Mouse (Mus musculus) MEL (cell line): Measurements from ENCODE around the gene Smndc1. TPM values are rescaled to one million over a fixed set of nuclear protein-coding genes. Genes with fewer than 3 reads are reported as not detected.

ENCODE experiments used
- DNase-seq: peaks from one replicate; pipeline ENCODE4 v3.0.0; 2011; ENCODE audit warnings: low read depth, low spot score
- H3K27ac ChIP-seq: 2 replicates; pipeline ENCODE4 v1.5.1; 2012; ENCODE audit warnings: low read depth, mild to moderate bottlenecking, control low read depth, low read length, moderate library complexity; ENCODE audit not compliant: control insufficient read depth
- H3K27me3 ChIP-seq, 2 experiments: fragments of 150-350 bp in 1 of 2; sonication (generic) in 1 of 2; 2 replicates each; pipeline ENCODE4 v1.6.1; 2012; ENCODE audit warnings: low read length in 2 of 2, mild to moderate bottlenecking in 2 of 2, improper control_type of control experiment in 1 of 2, moderate library complexity in 1 of 2; ENCODE audit not compliant: insufficient read depth in 2 of 2, control insufficient read depth in 1 of 2
- H3K36me3 ChIP-seq, 2 experiments: 2 replicates each; pipeline ENCODE4 v1.6.1; 2012 to 2014; ENCODE audit warnings: low read length in 2 of 2, improper control_type of control experiment in 1 of 2, inconsistent platforms in 1 of 2, mild to moderate bottlenecking in 1 of 2; ENCODE audit not compliant: insufficient read depth in 2 of 2, control insufficient read depth in 1 of 2
- H3K4me1 ChIP-seq, 2 experiments: fragments of 150-350 bp in 1 of 2; sonication (generic) in 1 of 2; 2 replicates each; pipeline ENCODE4 v1.6.1; 2012; ENCODE audit warnings: low read length in 2 of 2, improper control_type of control experiment in 1 of 2, mild to moderate bottlenecking in 1 of 2; ENCODE audit not compliant: insufficient read depth in 2 of 2, control insufficient read depth in 1 of 2
- H3K4me3 ChIP-seq, 2 experiments: fragments of 150-350 bp in 1 of 2; sonication (generic) in 1 of 2; 2 replicates each; pipeline ENCODE4 v1.5.1; 2012; ENCODE audit warnings: low read depth in 2 of 2, low read length in 2 of 2, mild to moderate bottlenecking in 2 of 2, moderate library complexity in 2 of 2, control low read depth in 1 of 2, improper control_type of control experiment in 1 of 2; ENCODE audit not compliant: control insufficient read depth in 1 of 2, insufficient read depth in 1 of 2
- H3K79me2 ChIP-seq: 2 replicates; pipeline ENCODE4 v1.6.1; 2012; ENCODE audit warnings: mild to moderate bottlenecking, low read length, moderate library complexity; ENCODE audit not compliant: control insufficient read depth, poor library complexity, insufficient read depth
- H3K9ac ChIP-seq: 2 replicates; pipeline ENCODE4 v1.6.1; 2012; ENCODE audit warnings: low read depth, mild to moderate bottlenecking, control low read depth, low read length, moderate library complexity; ENCODE audit not compliant: control insufficient read depth, poor library complexity, severe bottlenecking
- H3K9me3 ChIP-seq: fragments of 150-350 bp; sonication (generic); replicated peaks from 2 replicates; pipeline ENCODE4 v1.6.1; 2012; ENCODE audit warnings: mild to moderate bottlenecking, low read length, improper control_type of control experiment, moderate library complexity; ENCODE audit not compliant: insufficient read depth
- CHD1 ChIP-seq: IDR thresholded peaks from 2 replicates; pipeline ENCODE4 v1.6.1; 2012; ENCODE audit warnings: low read depth, mild to moderate bottlenecking, inconsistent platforms, low read length, improper control_type of control experiment
- CHD2 ChIP-seq: IDR thresholded peaks from 2 replicates; pipeline ENCODE4 v1.6.1; 2011; ENCODE audit warnings: low read length, improper control_type of control experiment
- E2F4 ChIP-seq: IDR thresholded peaks from 2 replicates; pipeline ENCODE4 v1.6.1; 2011; ENCODE audit warnings: low read depth, low read length, improper control_type of control experiment, borderline replicate concordance
- ELF1 ChIP-seq: IDR thresholded peaks from 2 replicates; pipeline ENCODE4 v1.6.1; 2014; ENCODE audit warnings: low read depth, mild to moderate bottlenecking, inconsistent platforms, low read length, improper control_type of control experiment, moderate library complexity
- EP300 ChIP-seq, 2 experiments: IDR thresholded peaks; 2 replicates each; pipeline ENCODE4 v1.6.1; 2011; ENCODE audit warnings: improper control_type of control experiment in 2 of 2, low read length in 2 of 2, low read depth in 1 of 2, mild to moderate bottlenecking in 1 of 2
- ETS1 ChIP-seq: IDR thresholded peaks from 2 replicates; pipeline ENCODE4 v1.6.1; 2012; ENCODE audit warnings: low read depth, mild to moderate bottlenecking, inconsistent platforms, low read length, improper control_type of control experiment, moderate library complexity
- JUND ChIP-seq: IDR thresholded peaks from 2 replicates; pipeline ENCODE4 v1.6.1; 2011; ENCODE audit warnings: low read depth, mild to moderate bottlenecking, improper control_type of control experiment, low read length
- MAFK ChIP-seq: IDR thresholded peaks from 2 replicates; pipeline ENCODE4 v1.6.1; 2011; ENCODE audit warnings: low read depth, mild to moderate bottlenecking, low read length, improper control_type of control experiment, borderline replicate concordance
- MAX ChIP-seq: IDR thresholded peaks from 2 replicates; pipeline ENCODE4 v1.6.1; 2011; ENCODE audit warnings: low read length, improper control_type of control experiment
- MXI1 ChIP-seq: IDR thresholded peaks from 2 replicates; pipeline ENCODE4 v1.6.1; 2011; ENCODE audit warnings: mild to moderate bottlenecking, low read depth, low read length, improper control_type of control experiment
- MYB ChIP-seq: IDR thresholded peaks from 2 replicates; pipeline ENCODE4 v1.6.1; 2011; ENCODE audit warnings: mild to moderate bottlenecking, low read depth, low read length, improper control_type of control experiment
- POLR2A ChIP-seq, 2 experiments: IDR thresholded peaks; 2 replicates each; pipeline ENCODE4 v1.6.1; 2011 to 2012; ENCODE audit warnings: low read length in 2 of 2, mild to moderate bottlenecking in 2 of 2, control low read depth in 1 of 2, improper control_type of control experiment in 1 of 2, low read depth in 1 of 2, moderate library complexity in 1 of 2; ENCODE audit not compliant: control insufficient read depth in 1 of 2, insufficient read depth in 1 of 2, poor library complexity in 1 of 2
- POLR2AphosphoS2 ChIP-seq: IDR thresholded peaks from 2 replicates; pipeline ENCODE4 v1.6.1; 2011; ENCODE audit warnings: low read length, improper control_type of control experiment
- POLR2AphosphoS5 ChIP-seq: IDR thresholded peaks from 2 replicates; pipeline ENCODE4 v1.6.1; 2012; ENCODE audit warnings: low read depth, borderline replicate concordance, mild to moderate bottlenecking, inconsistent platforms, low read length, moderate library complexity, mixed read lengths
- SIN3A ChIP-seq: IDR thresholded peaks from 2 replicates; pipeline ENCODE4 v1.6.1; 2012; ENCODE audit warnings: low read length, improper control_type of control experiment, inconsistent platforms
- TBP ChIP-seq: IDR thresholded peaks from 2 replicates; pipeline ENCODE4 v1.8.0; 2011; ENCODE audit warnings: low read depth, low read length, improper control_type of control experiment
- USF1 ChIP-seq: IDR thresholded peaks from 2 replicates; pipeline ENCODE4 v1.6.1; 2014; ENCODE audit warnings: low read depth, mild to moderate bottlenecking, inconsistent platforms, low read length, improper control_type of control experiment, moderate library complexity
- USF2 ChIP-seq, 2 experiments: IDR thresholded peaks; 2 replicates each; pipeline ENCODE4 v1.6.1; 2011 to 2012; ENCODE audit warnings: improper control_type of control experiment in 2 of 2, low read length in 2 of 2, borderline replicate concordance in 1 of 2, inconsistent platforms in 1 of 2, low read depth in 1 of 2, mild to moderate bottlenecking in 1 of 2; ENCODE audit not compliant: insufficient read depth in 1 of 2
- ZKSCAN1 ChIP-seq: IDR thresholded peaks from 2 replicates; pipeline ENCODE4 v1.6.1; 2012; ENCODE audit warnings: low read depth, mild to moderate bottlenecking, inconsistent platforms, low read length, improper control_type of control experiment, moderate library complexity
- ZNF384 ChIP-seq: IDR thresholded peaks from 2 replicates; pipeline ENCODE4 v1.6.1; 2012; ENCODE audit warnings: low read depth, mild to moderate bottlenecking, inconsistent platforms, low read length, improper control_type of control experiment
- polyA plus RNA-seq, 2 experiments: library from polyadenylated mRNA; stranded (reverse) in 1 of 2; unstranded in 1 of 2; fragments of >175 nt in 1 of 2; fragments of >200 nt in 1 of 2; gene quantifications; 2 replicates each; pipeline versions ENCODE4 v1.2.1 to v1.2.4; 2012; ENCODE audit warnings: low replicate concordance in 2 of 2, low read depth in 1 of 2; ENCODE audit not compliant: insufficient read length in 2 of 2, insufficient read depth in 1 of 2, missing spikeins in 1 of 2
- total RNA-seq: library from RNA; depleted of rRNA; stranded (reverse); fragments of 300-350 nt; gene quantifications from 2 replicates; pipeline ENCODE4 v1.2.3, GENCODE M21; 2012

The Smndc1 gene
- total and polyA plus RNA-seq, 3 experiments, result 27.5 to 166 (median 114) TPM

DNA sequence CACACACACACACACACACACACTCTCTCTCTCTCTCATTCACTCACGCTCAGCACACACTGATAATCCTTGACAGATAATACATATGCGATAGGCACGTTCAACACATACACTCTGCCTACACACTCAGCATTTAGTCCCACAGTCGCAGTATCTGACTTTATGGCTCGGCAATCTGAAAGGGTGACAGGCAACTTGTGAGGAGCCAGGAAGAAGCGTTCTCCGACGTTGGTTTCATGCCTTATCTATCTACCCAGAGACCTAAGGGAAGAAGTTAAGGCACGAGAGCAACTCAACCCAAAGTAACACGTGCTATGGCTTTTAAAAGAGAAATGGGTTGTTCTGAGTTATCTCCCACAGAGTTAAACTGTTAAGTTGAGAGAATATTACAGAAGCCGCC, 24.3 kb upstream of the Smndc1 start (continued):
- TF ChIP-seq JUND (no peak), MAX (peak; percentile 99)

DNA sequence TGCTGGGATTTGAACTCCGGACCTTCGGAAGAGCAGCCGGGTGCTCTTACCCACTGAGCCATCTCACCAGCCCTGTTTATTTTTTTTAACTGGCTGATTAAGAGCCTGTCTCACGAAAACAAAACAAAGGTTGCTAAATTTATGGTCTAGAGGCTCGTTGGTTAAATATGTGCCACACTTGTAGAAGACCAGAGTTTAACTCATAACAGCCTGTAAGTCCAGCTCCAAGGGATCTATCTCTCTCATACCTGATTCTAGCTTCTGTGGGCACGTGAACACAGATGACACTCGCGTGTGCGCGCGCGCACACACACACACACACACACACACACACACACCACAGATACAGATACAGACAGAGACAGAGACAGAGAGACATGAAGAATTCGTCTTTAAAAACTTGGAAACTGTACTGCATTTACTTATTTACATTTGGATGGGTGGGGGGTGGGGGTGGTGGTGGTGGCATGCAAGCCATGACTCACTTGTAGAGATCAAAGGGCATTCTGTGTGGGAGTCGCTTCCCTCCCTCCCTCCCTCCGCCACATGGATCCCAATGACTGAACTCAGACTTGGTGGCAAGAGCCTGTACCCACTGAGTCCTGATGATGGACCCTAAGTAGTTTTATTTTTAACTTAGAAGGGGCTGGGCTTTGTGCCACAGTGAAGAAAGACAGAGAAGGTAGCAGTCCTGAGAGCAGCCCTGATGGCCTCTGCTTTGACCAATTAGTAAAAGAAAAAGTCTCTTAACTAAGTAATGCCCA, 23.4 kb upstream of the Smndc1 start:
- Histone ChIP-seq H3K79me2 (no peaks in the 10 kb centered on the region), H3K4me3 (no peak overlapping the region), H3K36me3 (peaks cover 0 to 30% of the 10 kb centered on the region in 2 experiments; a peak in 2 of 4 replicates), H3K27me3 (no peaks in the 10 kb centered on the region), H3K4me1 (peaks cover 4 to 38% of the 10 kb centered on the region in 2 experiments), H3K9me3 (no peaks in the 10 kb centered on the region), H3K9ac (peak overlapping the region; percentile 49), H3K27ac (peak overlapping the region; percentile 90)
- DNase-seq, result no peak
- TF ChIP-seq ZKSCAN1 (no peak), ZNF384 (no peak)

DNA sequence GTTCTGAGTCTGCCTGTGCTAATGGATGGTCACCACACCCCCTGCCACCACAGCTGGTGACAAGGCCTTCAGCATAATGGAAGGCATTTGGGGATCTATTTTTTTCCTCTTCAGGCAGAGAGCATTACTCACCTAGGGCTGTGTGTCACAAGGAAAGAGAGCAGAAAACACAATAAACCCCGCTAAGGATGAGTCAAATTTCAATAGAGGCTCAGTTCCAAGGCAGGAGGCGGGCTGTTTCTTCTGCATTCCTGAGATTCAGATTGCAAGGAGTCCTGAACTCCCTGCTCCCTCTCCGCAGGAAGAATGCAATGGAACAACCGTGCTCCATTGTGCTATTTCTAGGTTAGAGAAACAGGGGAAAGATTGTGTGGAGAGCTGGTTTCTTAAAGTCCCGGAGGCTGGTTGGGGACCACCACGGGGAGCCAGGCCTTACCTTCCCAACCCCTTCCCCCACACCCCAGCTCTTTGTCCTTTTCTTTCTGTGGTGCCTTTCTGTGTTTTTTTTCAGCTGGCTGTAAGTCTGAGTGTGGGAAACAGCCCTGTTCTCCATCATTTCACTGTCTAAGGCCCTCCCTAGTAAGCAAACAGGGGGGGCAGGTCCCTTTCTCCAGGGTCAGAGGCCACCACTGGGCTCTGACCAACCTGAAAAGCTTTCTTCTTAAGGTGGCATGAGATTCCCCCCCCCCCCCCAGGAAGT, 21.9 kb upstream of the Smndc1 start:
- TF ChIP-seq CHD1 (no peak), POLR2A (IDR thresholded peaks at IDR 0.05; ENCODE audit: control insufficient read depth in 1 of 2, insufficient read depth in 1 of 2, low read depth in 1 of 2, low read length in 2 of 2, poor library complexity in 1 of 2) (no peak), EP300 (IDR thresholded peaks at IDR 0.05; ENCODE audit: low read depth in 1 of 2, low read length in 2 of 2) (no peak), USF2 (IDR thresholded peaks at IDR 0.05; ENCODE audit: borderline replicate concordance in 1 of 2, insufficient read depth in 1 of 2, low read depth in 1 of 2, low read length in 2 of 2) (no peak), CHD2 (no peak), JUND (no peak), ZKSCAN1 (no peak), MXI1 (no peak), USF1 (no peak), ZNF384 (no peak), POLR2AphosphoS5 (no peak), MAX (no peak), ETS1 (no peak), MAFK (no peak), SIN3A (no peak), POLR2AphosphoS2 (no peak), TBP (no peak), MYB (no peak), ELF1 (no peak), E2F4 (no peak)
- peaks cover 0 to 30% of the 10 kb centered on the region in 2 experiments; a peak in 2 of 4 replicates for H3K36me3 ChIP-seq
- no peaks in the 10 kb centered on the region for H3K9me3 ChIP-seq
- no peaks in the 10 kb centered on the region for H3K27me3 ChIP-seq
- H3K4me3 ChIP-seq, result no peak overlapping the region
- no peak for DNase-seq
- peaks cover 4 to 42% of the 10 kb centered on the region in 2 experiments for H3K4me1 ChIP-seq
- H3K79me2 ChIP-seq, result no peaks in the 10 kb centered on the region
- H3K9ac ChIP-seq, result no peak overlapping the region
- no peak overlapping the region for H3K27ac ChIP-seq
